Mouse (Mus musculus) myocyte (in vitro differentiated cells): ENCODE measurements around the gene Spty2d1.

Source experiments
- CEBPB ChIP-seq: IDR thresholded peaks from 2 replicates; pipeline ENCODE4 v1.6.1; 2011; ENCODE audit warnings: mild to moderate bottlenecking, moderate library complexity; ENCODE audit not compliant: poor library complexity, insufficient read depth, severe bottlenecking
- E2F4 ChIP-seq: IDR thresholded peaks from one replicate; pipeline ENCODE4 v1.6.1; 2011; ENCODE audit warnings: mild to moderate bottlenecking, control low read depth, moderate library complexity; ENCODE audit not compliant: insufficient read depth
- MAX ChIP-seq: IDR thresholded peaks from one replicate; pipeline ENCODE4 v1.6.1; 2011; ENCODE audit warnings: low read depth, mild to moderate bottlenecking, control low read depth
- MYOD1 ChIP-seq, 3 experiments: IDR thresholded peaks; one replicate each; pipeline ENCODE4 v1.6.1; 2011; ENCODE audit warnings: control low read depth in 2 of 3, low read depth in 2 of 3, mild to moderate bottlenecking in 2 of 3, moderate library complexity in 1 of 3; ENCODE audit not compliant: insufficient read length in 2 of 3, control insufficient read depth in 1 of 3
- MYOG ChIP-seq, 3 experiments: IDR thresholded peaks; one replicate each; pipeline ENCODE4 v1.6.1; 2011; ENCODE audit warnings: control low read depth in 2 of 3, low read depth in 2 of 3, mild to moderate bottlenecking in 2 of 3; ENCODE audit not compliant: insufficient read length in 2 of 3, control insufficient read depth in 1 of 3, insufficient read depth in 1 of 3
- POLR2A ChIP-seq: IDR thresholded peaks from one replicate; pipeline ENCODE4 v1.6.1; 2011; ENCODE audit warnings: low read depth, mild to moderate bottlenecking, control low read depth, moderate library complexity; ENCODE audit not compliant: insufficient read length
- POLR2AphosphoS2 ChIP-seq: IDR thresholded peaks from one replicate; pipeline ENCODE4 v1.6.1; 2011; ENCODE audit warnings: low read depth, control low read depth; ENCODE audit not compliant: insufficient read length
- REST ChIP-seq: IDR thresholded peaks from one replicate; pipeline ENCODE4 v1.6.1; 2011; ENCODE audit warnings: mild to moderate bottlenecking, control low read depth, moderate library complexity; ENCODE audit not compliant: insufficient read depth, insufficient read length
- TCF12 ChIP-seq: IDR thresholded peaks from one replicate; pipeline ENCODE4 v1.6.1; 2011; ENCODE audit warnings: mild to moderate bottlenecking, control low read depth; ENCODE audit not compliant: poor library complexity, insufficient read depth, severe bottlenecking
- USF1 ChIP-seq: IDR thresholded peaks from one replicate; pipeline ENCODE4 v1.6.1; 2011; ENCODE audit warnings: low read depth, mild to moderate bottlenecking, control low read depth, moderate library complexity

DNA sequence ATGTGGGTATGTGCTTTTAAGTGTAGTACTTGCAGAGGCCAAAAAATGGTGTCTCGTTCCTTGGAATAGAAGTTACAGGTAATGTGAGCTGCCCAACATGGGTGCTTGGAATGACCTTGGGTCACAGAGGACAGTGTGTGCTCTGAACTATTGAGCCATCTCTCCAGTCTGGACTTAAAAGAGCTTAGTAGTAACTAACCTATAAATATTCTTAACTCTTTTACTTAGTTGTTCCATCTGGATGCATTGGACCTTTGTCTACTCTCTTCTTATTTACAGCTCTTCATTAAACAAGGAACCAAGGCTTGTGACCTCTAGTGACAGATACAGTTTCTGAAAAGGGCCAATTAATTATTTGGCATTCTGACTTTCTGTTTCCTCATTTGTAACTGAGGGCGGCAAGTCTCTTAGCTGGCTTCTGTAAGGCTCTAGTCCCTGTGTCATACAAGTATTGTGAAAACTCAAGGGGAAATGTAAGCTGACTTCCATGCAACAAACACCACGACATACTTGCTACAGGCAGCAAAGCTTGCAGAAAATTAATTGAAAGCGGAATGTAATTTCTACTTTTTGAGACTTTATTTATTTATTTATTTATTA is 26.7 kb upstream of the Spty2d1 start:
- no peak for TF ChIP-seq POLR2A
- TF ChIP-seq USF1, result no peak
- no peak for TF ChIP-seq E2F4
- no peak for TF ChIP-seq CEBPB
- TF ChIP-seq MAX, result no peak
- TF ChIP-seq TCF12, result no peak
- TF ChIP-seq REST, result no peak
- no peak for TF ChIP-seq POLR2AphosphoS2
- TF ChIP-seq MYOD1 (IDR thresholded peaks at IDR 0.05; ENCODE audit: control insufficient read depth in 1 of 3, insufficient read length in 2 of 3, low read depth in 2 of 3), result no peak
- TF ChIP-seq MYOG (IDR thresholded peaks at IDR 0.05; ENCODE audit: control insufficient read depth in 1 of 3, insufficient read depth in 1 of 3, insufficient read length in 2 of 3, low read depth in 2 of 3), result no peak
